Mouse (Mus musculus) ES-Bruce4 (cell line): ENCODE results near the gene Nptn.

Experiments
- CTCF ChIP-seq: IDR thresholded peaks from one replicate; pipeline ENCODE4 v1.8.1; 2011; ENCODE audit warnings: low read depth, low read length
- POLR2A ChIP-seq: IDR thresholded peaks from one replicate; pipeline ENCODE4 v1.8.1; 2011; ENCODE audit warnings: low read length; ENCODE audit not compliant: insufficient read depth

DNA sequence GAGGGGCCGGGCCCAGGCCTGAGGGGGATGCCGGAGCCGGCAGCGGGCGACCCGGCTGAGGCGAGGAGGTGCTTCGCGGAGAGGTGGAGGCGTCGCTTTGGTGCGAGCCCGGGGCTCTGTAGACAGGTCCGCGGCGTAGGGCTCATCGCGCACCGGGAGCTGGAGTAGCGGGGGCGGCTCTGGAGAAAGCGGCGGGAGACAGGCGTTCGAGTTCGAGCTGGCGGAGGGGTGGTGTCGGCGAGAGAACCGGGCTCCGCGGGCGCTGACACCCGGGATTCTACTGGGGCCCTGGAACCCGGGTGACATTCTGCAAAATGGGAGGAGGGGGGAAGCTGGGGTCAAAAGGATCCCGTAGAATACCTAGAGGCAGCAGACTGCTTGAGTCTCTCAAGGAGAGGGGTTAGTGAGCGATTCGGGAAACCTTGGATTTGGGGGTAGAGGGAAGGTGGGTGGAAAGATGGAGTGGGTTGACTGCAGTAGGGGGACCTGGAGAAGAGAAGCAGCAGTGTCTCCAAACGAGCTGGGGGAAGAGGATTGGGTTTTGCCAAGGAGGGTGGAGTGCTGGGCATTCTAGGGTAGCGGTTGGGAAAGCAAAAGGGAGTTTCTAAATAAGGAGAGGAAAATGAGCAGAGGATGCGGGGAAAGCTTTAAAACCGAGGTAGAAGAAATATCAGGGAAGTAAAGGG lies 684 bp downstream of the Nptn start:
- TF ChIP-seq POLR2A (no peak), CTCF (no peak)
